Mouse (Mus musculus): ENCODE data around the gene Tmem233. TPM values are rescaled to one million over a fixed set of nuclear protein-coding genes. Genes with fewer than 3 reads are reported as not detected.

Gene Tmem233
- total RNA-seq (2021): not detected
- long read RNA-seq, experiment 1: 0 reads
- long read RNA-seq, experiment 2: 0 reads

DNA sequence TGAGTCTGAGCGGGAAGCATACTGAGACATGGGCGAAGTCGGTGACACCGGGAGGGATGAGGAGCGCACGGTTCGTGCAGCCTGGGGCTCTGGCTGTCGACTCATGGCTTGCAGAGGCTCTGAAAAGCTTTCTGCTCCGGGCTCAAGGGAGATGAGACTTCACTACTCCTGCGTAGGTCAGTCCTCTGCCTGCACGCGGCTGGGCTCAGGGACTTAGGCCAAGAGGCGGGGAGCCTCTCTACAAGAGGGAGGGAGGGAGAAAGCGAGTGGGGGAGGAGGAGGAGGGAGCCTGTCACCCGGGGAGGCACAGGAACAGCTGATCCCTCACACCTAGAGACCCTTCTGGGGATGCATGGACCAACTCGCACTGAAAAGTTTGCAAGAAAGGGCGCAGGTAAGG is at the start of gene Tmem233:
TSS of gene Tmem233 (minus strand) at position 164 of the 400 bp plus-strand sequence.
- no peak for DNase-seq

DNA sequence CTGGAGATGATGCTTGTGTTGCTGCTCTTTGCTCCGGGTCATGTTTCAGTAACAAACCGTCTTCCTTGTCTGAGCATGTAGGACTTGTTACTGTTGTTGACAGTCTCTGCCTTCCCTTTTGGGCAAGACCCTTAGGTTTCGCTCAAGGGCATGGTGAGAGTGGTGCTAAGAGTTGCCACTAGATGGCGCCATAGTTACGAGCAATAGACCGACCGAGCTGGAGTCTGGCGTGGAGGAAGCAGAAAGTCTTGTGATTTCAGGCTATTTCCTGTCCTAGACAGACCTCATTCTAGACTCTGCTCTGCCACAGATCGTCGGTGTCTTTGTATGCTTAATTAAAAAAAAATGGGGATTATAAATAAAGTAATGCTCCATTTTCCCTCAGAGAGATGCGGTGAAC is 40.3 kb upstream of the Tmem233 start:
- peak; percentile 59 to 72 for DNase-seq

- peak; percentile 43 to 49 for DNase-seq
Observed at GRCm38 (mm10) chr5:116116567-116116966, 33.5 kb upstream of the Tmem233 start.

GRCm38 (mm10) chr5:116116110-116116509 is 33.1 kb upstream of the Tmem233 start:
- no peak for DNase-seq

- DNase-seq: no peak
Observed at GRCm38 (mm10) chr5:116115071-116115834, 32.2 kb upstream of the Tmem233 start.

DNA sequence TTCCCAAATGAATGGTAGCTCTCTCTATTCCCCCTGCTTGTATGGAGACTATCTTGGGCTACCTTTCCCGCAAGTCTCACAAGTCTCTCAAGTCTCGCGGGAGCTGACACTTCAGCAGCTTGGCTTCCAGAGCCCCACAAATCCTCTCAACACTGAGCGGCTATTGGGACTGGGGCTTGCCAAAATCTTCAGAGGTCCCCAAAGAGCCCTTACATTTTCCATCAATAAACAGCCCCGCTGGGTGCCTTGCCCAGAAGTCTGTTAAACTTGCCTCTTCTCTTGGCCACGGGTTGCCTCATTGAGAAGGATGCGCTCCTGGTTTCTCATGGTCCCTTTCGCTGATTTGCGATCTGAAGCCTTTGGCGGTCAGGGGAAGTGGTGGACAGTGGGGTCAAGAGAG is 25.6 kb upstream of the Tmem233 start:
- DNase-seq: no peak

GRCm38 (mm10) chr5:116084231-116084630 is 1.2 kb upstream of the Tmem233 start:
- DNase-seq: no peak

GRCm38 (mm10) chr5:116082241-116082900 is 673 bp downstream of the Tmem233 start:
- DNase-seq: no peak

DNA sequence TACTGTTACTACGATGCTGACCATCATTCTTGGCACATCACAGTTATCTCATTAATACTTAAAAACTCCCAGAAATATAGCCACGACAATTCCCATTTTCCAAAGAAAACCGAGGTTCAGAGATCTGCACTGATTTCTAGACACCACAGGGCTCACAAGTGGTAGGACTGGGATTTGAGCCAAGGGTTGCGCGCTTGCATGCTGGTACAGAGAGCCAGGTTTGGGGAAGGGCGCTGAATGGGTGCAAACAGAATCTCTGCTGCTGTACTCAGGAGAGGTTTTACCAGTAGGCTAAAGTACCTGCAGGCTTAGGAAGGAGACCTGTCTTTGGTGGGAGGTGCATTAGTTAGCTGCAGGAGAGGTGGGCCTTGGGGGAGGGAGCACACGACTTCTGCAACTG is 1.4 kb downstream of the Tmem233 start:
- no peak for DNase-seq

- DNase-seq: no peak
Observed at GRCm38 (mm10) chr5:116080736-116081135, 2.3 kb downstream of the Tmem233 start.

GRCm38 (mm10) chr5:116069618-116070017 is 13.4 kb downstream of the Tmem233 start:
- no peak for DNase-seq

DNA sequence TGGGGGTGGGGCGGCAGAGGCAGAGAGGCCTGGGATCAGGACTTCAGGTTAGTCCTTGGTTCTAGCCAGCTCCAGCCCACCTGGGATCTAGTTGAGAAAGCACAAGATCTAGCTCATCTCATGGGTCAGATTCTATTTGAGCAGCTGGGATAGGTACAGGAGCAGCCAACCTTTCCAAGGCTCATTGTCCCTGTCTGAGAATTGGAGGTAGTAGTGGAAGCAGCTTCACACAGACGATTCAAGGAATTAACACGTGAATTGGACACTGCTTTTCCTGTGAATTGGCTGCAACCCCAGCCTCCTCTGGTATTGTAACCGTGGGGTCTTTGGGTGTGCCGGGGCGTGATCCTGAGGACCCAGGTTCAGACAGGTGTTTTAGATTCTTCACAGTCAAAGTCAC is 30.2 kb downstream of the Tmem233 start:
- DNase-seq: no peak

- DNase-seq: no peak
Observed at GRCm38 (mm10) chr5:116052171-116052570, 30.9 kb downstream of the Tmem233 start.

- peak; percentile 51 to 55 for DNase-seq
Observed at GRCm38 (mm10) chr5:116049821-116050220, 33.2 kb downstream of the Tmem233 start.

DNA sequence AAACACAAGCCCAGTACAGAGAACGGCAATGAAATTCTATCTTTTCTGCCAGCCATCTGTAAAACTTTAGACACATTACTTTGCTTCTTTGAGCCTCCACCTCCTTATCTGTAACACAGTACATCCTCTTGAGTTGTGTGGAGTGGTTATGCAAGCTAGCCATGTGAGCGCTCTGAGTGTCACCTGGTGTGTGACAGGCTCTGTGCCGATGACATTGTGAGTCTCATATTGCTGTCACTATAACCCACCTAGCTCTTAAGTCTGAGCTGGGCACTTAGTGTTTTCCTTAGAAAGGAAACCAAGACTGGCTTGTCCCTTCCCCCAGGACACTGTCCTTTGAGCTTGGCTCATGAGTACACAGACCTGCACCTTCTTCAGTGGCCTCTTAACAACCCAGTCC is 34.7 kb downstream of the Tmem233 start:
- no peak for DNase-seq

GRCm38 (mm10) chr5:116046246-116046645 is 36.8 kb downstream of the Tmem233 start:
- no peak for DNase-seq

- DNase-seq: no peak
Observed at GRCm38 (mm10) chr5:116045581-116045980, 37.5 kb downstream of the Tmem233 start.

DNA sequence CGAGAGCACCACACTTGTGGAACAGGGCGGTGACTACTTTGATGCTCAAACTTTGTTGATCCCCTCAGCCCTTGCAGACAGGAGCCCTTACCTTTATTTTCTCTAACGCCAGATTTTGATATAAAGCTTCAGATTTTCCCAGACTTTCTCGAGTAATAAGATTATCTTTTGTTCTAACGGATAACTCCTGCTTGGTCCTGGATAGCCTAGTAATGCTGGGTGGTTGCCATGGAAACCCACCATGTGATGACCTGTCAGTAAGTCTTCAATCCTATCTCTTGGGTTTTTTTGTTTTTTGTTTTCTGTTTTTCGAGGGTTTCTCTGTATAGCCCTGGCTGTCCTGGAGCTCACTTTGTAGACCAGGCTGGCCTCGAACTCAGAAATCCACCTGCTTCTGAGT is 40.8 kb downstream of the Tmem233 start:
- no peak for DNase-seq

- no peak for DNase-seq
Observed at GRCm38 (mm10) chr5:116039706-116040105, 43.3 kb downstream of the Tmem233 start.

DNA sequence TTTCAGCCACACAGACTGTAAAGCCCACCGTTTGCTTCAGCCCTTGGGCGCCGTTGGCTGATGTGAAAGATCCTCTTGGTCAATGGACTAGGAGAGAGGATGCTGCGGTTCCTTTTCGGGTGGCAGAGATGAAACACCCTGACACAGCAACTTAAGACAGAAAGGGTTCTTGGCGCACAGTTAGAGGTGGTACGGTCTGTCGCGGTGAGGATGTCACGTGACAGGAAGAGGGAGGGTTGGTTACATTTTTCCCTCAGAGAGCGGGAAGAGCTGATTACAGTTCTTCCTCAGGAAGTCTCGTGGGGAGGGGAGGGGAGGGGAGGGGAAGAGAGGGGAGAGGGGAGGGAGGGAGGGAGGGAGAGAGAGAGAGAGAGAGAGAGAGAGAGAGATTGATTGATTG is 45.3 kb downstream of the Tmem233 start:
- DNase-seq: no peak

DNA sequence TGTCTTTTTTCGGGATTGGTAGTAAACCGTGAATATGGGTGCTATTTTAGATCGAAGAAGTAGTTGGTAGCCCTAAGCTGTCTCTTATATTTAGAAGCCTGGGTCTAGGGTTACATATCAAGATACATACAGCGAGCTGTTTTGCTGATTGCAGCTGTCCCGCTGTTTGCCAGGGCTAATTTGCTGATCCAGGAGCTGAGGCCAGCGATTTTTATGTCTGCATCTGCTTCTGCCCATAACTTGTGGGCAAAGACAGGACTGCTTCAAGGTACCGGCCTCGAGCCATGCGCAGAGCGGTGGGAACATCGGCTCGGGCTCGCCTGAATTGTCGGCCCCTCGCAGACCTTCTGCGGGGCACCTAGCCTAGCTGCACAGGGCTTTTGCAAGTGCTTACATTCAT is 46.6 kb downstream of the Tmem233 start:
- DNase-seq: no peak

DNA sequence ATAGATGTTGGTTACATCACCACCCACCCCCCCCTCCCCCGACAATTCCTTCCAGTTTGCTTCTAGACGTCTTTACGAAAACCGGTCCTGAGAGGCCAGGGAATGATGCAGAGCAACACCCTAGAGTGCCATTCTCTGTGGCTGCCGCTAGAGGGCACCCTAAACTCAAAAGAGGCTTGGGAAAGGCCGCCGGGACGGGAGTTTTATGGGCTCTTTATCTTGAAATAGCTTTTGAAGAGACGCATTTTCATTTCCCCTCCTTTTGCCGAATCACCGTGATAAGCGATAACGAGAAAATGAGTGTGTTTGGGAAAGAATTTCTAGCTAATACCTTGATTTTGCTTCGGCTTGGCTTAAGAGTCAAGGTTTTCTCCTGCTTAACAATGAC is 51.9 kb downstream of the Tmem233 start:
- peak; percentile 78 to 85 for DNase-seq

- no peak for DNase-seq
Observed at GRCm38 (mm10) chr5:116030566-116031189, 52.4 kb downstream of the Tmem233 start.
